Mouse (Mus musculus) intestine, embryonic 14.5 days (tissue): Measurements from ENCODE around the gene Serpina11. TPM values are rescaled to one million over a fixed set of nuclear protein-coding genes. Genes with fewer than 3 reads are reported as not detected.
"Not testable (repeated sequence)": the region's sequence is repeated elsewhere in the genome, so short reads cannot be mapped to it uniquely, and the experiment has no call there.

ENCODE experiments used
- ATAC-seq: fragments of 200-750 bp; cut with Nextera tagmentation; replicated peaks from 2 replicates; pipeline ENCODE4 v1.8.0; 2017; ENCODE audit warnings: low read depth, moderate number of reproducible peaks, moderate TSS enrichment, moderate library complexity; ENCODE audit not compliant: low FRiP score, low TSS enrichment
- DNase-seq: peaks from one replicate; pipeline ENCODE4 v3.0.0-alpha.2; 2018; ENCODE audit warnings: low spot score
- H3K27ac ChIP-seq: fragments of 300-500 bp; sonication (generic); 2 replicates; pipeline ENCODE4 v1.5.1; 2014; ENCODE audit warnings: low read depth, mild to moderate bottlenecking, control low read depth
- H3K27me3 ChIP-seq: fragments of 300-500 bp; sonication (generic); replicated peaks from 2 replicates; pipeline ENCODE4 v1.6.1; 2014; ENCODE audit warnings: low read length, control low read depth; ENCODE audit not compliant: control insufficient read depth, insufficient read depth
- H3K36me3 ChIP-seq: fragments of 300-500 bp; sonication (generic); 2 replicates; pipeline ENCODE4 v1.6.1; 2014; ENCODE audit warnings: low read length, control low read depth; ENCODE audit not compliant: control insufficient read depth, insufficient read depth
- H3K4me1 ChIP-seq: fragments of 300-500 bp; sonication (generic); replicated peaks from 2 replicates; pipeline ENCODE4 v1.6.1; 2014; ENCODE audit warnings: low read length, control low read depth, mixed read lengths; ENCODE audit not compliant: control insufficient read depth, insufficient read depth
- H3K4me2 ChIP-seq: fragments of 300-500 bp; sonication (generic); 2 replicates; pipeline ENCODE4 v1.6.1; 2014; ENCODE audit warnings: low read length
- H3K4me3 ChIP-seq: fragments of 300-500 bp; sonication (generic); 2 replicates; pipeline ENCODE4 v1.5.1; 2014; ENCODE audit warnings: low read depth, low read length, control low read depth, mixed read lengths
- H3K9ac ChIP-seq: fragments of 300-500 bp; sonication (generic); 2 replicates; pipeline ENCODE4 v1.6.1; 2014; ENCODE audit warnings: mild to moderate bottlenecking, low read length
- H3K9me3 ChIP-seq: fragments of 300-500 bp; sonication (generic); 2 replicates; pipeline ENCODE4 v1.6.1; 2016; ENCODE audit warnings: low read length, control low read depth; ENCODE audit not compliant: control insufficient read depth
- WGBS: fragments of 180-500 bp; shearing (Covaris S2); extraction: QIAGEN DNeasy Blood & Tissue Kit; methylation state at CpG from one replicate; pipeline ENCODE4 v1.1.7; 2014; 5-methylcytosine and 5-hydroxymethylcytosine counted together
- polyA plus RNA-seq: library from polyadenylated mRNA; unstranded; fragments of >200 nt; fragmentation: Nextera tagmentation; extraction: Ambion mirVana; gene quantifications from 2 replicates; pipeline ENCODE4 v1.2.1, GENCODE M21; 2014

The Serpina11 gene
- polyA plus RNA-seq, 1 experiment from 2014 or later, result not detected

DNA sequence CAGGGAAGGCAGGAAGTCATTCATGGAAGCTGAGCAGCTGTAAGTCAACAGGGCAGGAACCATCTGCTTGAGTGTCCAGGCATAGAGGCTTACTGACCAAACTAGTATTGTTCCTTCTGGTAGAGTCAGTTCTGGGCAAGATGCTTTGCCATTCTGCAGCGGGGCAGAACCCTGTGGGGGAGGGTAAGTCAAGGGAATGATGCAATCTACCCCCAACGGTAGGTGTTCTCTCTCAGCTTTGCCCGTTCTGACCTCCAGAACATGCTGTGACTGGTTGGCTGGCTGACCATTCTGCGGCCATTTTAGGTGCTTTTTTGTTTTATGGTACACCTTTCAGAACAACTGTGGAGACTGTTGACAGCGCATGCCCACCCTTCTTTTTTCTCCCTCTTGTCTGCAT, 27.4 kb downstream of the Serpina11 start:
- no peaks in the 10 kb centered on the region for H3K27me3 ChIP-seq
- no peaks in the 10 kb centered on the region for H3K9me3 ChIP-seq
- WGBS, result 90% methylated on average over 5 of the region's 5 CpGs
- H3K4me2 ChIP-seq, result no peak overlapping the region
- no peak overlapping the region for H3K27ac ChIP-seq
- no peaks in the 10 kb centered on the region for H3K4me1 ChIP-seq
- H3K4me3 ChIP-seq, result no peak overlapping the region
- no peak for ATAC-seq
- no peaks in the 10 kb centered on the region for H3K36me3 ChIP-seq
- H3K9ac ChIP-seq, result no peak overlapping the region
- DNase-seq, result no peak

DNA sequence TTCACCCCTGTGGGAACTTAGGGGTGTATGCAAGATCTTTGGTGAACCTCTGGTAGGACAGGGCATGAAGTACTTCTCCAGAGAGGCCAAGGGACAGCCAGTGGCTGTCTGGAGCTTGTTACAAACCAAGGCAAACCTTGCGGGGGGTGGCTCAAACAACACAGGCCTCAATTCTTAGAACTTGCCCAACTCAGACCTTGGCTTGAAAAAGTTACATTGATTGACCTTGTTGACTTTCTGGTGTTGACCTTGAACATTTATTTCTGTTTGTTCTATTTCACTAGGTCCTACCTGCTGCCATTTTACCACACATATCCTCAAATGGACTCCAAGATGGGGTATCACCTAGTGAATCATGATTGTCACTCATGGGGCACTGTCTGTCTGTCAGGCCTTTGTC, 28.0 kb downstream of the Serpina11 start:
- Histone ChIP-seq H3K9me3 (no peaks in the 10 kb centered on the region), H3K27ac (no peak overlapping the region), H3K27me3 (no peaks in the 10 kb centered on the region), H3K36me3 (no peaks in the 10 kb centered on the region), H3K9ac (no peak overlapping the region), H3K4me3 (no peak overlapping the region), H3K4me1 (no peaks in the 10 kb centered on the region), H3K4me2 (no peak overlapping the region)
- WGBS, result 95% methylated on average over 1 of the region's 1 CpGs
- DNase-seq, result no peak
- no peak for ATAC-seq

DNA sequence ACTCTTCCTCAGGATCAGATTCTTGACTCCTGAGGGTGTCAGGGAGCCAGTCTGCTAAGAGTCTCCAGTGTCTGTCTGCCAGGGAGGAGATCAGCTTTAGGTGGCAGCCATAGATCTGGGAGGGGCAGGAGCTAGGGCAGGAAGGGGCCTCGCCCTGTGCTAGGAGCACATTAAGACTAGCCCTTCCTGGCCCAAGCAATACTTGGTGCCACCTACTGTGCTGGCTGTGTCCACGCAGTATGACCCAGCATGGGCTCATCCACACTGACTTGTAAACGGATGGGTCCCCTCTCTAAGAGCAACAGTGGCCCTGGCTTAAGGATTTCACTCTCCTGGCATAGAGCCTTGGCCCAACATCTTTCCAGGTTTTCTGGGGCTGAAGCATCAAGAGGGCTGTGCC, 31.0 kb downstream of the Serpina11 start, which contains the start of gene Serpina1e:
Serpina1e (minus strand) TSS at position 178 of the 400 bp plus-strand sequence.
- ATAC-seq, result 0 out of 2 replicates have a peak, but pooled peaks have one; percentile 36
- Histone ChIP-seq H3K4me2 (no peak within 1 kb of the TSS), H3K9me3 (no peaks in the 10 kb centered on the region), H3K27me3 (no peaks in the 10 kb centered on the region), H3K36me3 (no peaks in the 10 kb centered on the region), H3K4me3 (no peak within 1 kb of the TSS), H3K4me1 (no peaks in the 10 kb centered on the region), H3K9ac (no peak within 1 kb of the TSS), H3K27ac (no peak within 1 kb of the TSS)
- 83% methylated on average over 3 of the region's 3 CpGs for WGBS
- no peak for DNase-seq

DNA sequence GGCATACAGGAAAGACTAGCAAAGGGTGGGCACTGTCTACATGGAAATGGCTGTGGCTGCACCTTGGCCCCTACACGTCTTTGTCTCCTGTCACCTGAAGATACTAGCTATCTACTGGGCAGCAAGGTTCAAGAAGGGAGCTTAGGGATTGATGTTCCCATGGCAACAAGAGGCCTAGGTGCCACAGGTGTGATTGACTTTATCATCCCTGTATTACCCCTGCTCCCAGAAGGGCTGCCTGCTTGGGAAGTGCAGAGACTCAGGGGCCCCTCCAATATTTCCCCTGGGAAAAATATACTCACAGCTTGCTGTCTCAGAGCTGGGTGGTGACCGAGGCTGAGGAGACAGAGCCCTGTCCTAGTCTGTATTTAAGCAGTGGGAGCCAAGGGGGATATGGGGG, 33.2 kb downstream of the Serpina11 start:
- not testable (repeated sequence) for H3K27me3 ChIP-seq, DNase-seq, H3K9me3 ChIP-seq, H3K4me3 ChIP-seq, H3K4me1 ChIP-seq, H3K27ac ChIP-seq, H3K9ac ChIP-seq, ATAC-seq, H3K4me2 ChIP-seq, H3K36me3 ChIP-seq
- 63% methylated on average over 2 of the region's 2 CpGs for WGBS

DNA sequence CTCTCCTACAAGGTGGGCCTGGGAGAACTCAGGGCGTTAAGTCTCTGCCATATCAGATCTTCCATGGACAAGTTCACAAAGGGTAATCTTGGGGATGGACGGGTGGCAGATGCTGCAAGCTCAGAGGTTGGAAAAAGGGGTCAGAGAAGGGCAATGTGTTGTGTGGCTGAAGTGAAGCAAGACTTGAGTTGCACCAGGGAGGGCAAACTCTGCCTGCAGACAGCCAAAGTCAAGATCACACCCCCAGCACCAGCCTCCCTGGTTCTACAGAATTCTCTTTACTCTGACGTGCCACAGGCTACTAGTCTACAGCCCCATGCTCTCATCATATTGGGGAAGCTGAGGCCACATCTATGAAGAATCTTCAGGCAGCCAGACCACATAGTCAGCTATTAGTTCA, 36.8 kb downstream of the Serpina11 start:
- not testable (repeated sequence) for ATAC-seq, H3K27me3 ChIP-seq, H3K9ac ChIP-seq, H3K4me1 ChIP-seq, DNase-seq, H3K27ac ChIP-seq, H3K9me3 ChIP-seq, H3K36me3 ChIP-seq, H3K4me3 ChIP-seq, H3K4me2 ChIP-seq
- 81% methylated on average over 3 of the region's 3 CpGs for WGBS

DNA sequence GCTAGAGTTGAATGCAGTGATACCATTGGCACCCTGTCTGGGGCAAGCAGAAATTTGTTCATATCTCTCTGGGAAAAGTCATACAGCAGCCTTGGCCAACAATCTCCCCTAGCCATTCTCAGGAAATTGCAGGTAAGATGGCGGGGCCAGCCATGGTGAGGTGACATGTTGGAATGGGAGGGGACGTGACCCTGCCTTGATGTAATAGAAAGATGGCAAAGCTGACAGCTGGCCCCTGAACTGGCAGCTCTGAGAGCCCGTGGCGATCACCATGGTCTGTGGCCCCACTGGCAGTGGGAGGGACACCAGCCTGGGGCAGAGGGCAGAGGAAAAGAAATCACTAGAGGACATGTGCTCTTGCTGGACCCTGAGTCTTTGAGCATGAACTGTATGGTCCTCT, 43.5 kb downstream of the Serpina11 start:
- H3K36me3 ChIP-seq, result no peaks in the 10 kb centered on the region
- H3K27ac ChIP-seq, result no peak overlapping the region
- no peaks in the 10 kb centered on the region for H3K9me3 ChIP-seq
- 93% methylated on average over 4 of the region's 4 CpGs for WGBS
- DNase-seq (no peak), ATAC-seq (no peak)
- no peaks in the 10 kb centered on the region for H3K4me1 ChIP-seq
- no peak overlapping the region for H3K9ac ChIP-seq
- no peak overlapping the region for H3K4me2 ChIP-seq
- no peaks in the 10 kb centered on the region for H3K27me3 ChIP-seq
- H3K4me3 ChIP-seq, result no peak overlapping the region

Other genes with a start within 250 kb of the Serpina11 start
- gene Serpina1d, start 216.4 kb downstream of the Serpina11 start, polyA plus RNA-seq, result 5.2 and 6.6 TPM in 2 replicates
- gene Serpina1b, start 159.6 kb downstream of the Serpina11 start, polyA plus RNA-seq, result 58.4 and 58.7 TPM in 2 replicates
- 35.4 and 41.6 TPM in 2 replicates for gene Serpina1a, start 126.4 kb downstream of the Serpina11 start, polyA plus RNA-seq
- 30.5 and 35.0 TPM in 2 replicates for gene Serpina1c, start 85.1 kb downstream of the Serpina11 start, polyA plus RNA-seq
- gene Serpina1e, start 31.0 kb downstream of the Serpina11 start, polyA plus RNA-seq, result 5.3 and 9.2 TPM in 2 replicates
- gene Serpina9, start 23.8 kb upstream of the Serpina11 start, polyA plus RNA-seq, result 0.04 TPM in 1 of 2 replicates, not detected in the other
- gene Serpina12, start 54.5 kb upstream of the Serpina11 start, polyA plus RNA-seq, result not detected in 2 replicates
- gene Serpina5, start 111.2 kb upstream of the Serpina11 start, polyA plus RNA-seq, result not detected in 2 replicates
- not detected in 2 replicates for gene Serpina3a, start 122.8 kb upstream of the Serpina11 start, polyA plus RNA-seq
- gene Serpina3b, start 138.0 kb upstream of the Serpina11 start, polyA plus RNA-seq, result 0.13 TPM in 1 of 2 replicates, not detected in the other
- not detected in 2 replicates for gene Serpina3c, start 163.9 kb upstream of the Serpina11 start, polyA plus RNA-seq
- 0.12 and 0.17 TPM in 2 replicates for gene Serpina3f, start 224.6 kb upstream of the Serpina11 start, polyA plus RNA-seq
- 2.2 and 2.7 TPM in 2 replicates for gene Serpina3g, start 246.3 kb upstream of the Serpina11 start, polyA plus RNA-seq